Mouse (Mus musculus): ENCODE data around the gene Vars. TPM values are rescaled to one million over a fixed set of nuclear protein-coding genes. Genes with fewer than 3 reads are reported as not detected.

Vars gene
- polyA plus RNA-seq, 1 experiment from 2014 or later = 69.1 TPM

GRCm38 (mm10) chr17:35021842-35022477, 21.2 kb downstream of the Vars start:
- no peak overlapping the region for H3K4me3 ChIP-seq (replicated peaks)
- 57% methylated on average over 6 of the region's 6 CpGs for WGBS
- H3K9me3 ChIP-seq = no peaks in the 10 kb centered on the region
- H3K27me3 ChIP-seq = no peaks in the 10 kb centered on the region
- H3K4me1 ChIP-seq (replicated peaks) = peaks cover 21% of the 10 kb centered on the region
- H3K36me3 ChIP-seq = peaks cover 9% of the 10 kb centered on the region
- no peak overlapping the region for H3K27ac ChIP-seq
- peak overlapping the region; percentile 32; the same call in 1 of the 2 replicates for H3K4me2 ChIP-seq (replicated peaks)
- peak overlapping the region; percentile 37 for H3K9ac ChIP-seq (replicated peaks)
- no peak for ATAC-seq

GRCm38 (mm10) chr17:35022541-35023060, 21.8 kb downstream of the Vars start:
- H3K9ac ChIP-seq (replicated peaks) = no peak overlapping the region
- H3K4me1 ChIP-seq (replicated peaks) = peaks cover 27% of the 10 kb centered on the region
- no peak for ATAC-seq
- 95% methylated on average over 8 of the region's 8 CpGs for WGBS
- H3K27ac ChIP-seq = no peak overlapping the region
- H3K4me3 ChIP-seq (replicated peaks) = no peak overlapping the region
- H3K27me3 ChIP-seq = no peaks in the 10 kb centered on the region
- no peak overlapping the region for H3K4me2 ChIP-seq (replicated peaks)
- no peaks in the 10 kb centered on the region for H3K9me3 ChIP-seq
- 0 out of 2 replicates have a peak, but pooled peaks cover 3% of the 10 kb centered on the region for H3K36me3 ChIP-seq

GRCm38 (mm10) chr17:35023221-35023620, 22.4 kb downstream of the Vars start:
- H3K9ac ChIP-seq (replicated peaks) = no peak overlapping the region

GRCm38 (mm10) chr17:35023756-35024155, 23.0 kb downstream of the Vars start:
- 87% methylated on average over 4 of the region's 4 CpGs for WGBS
- Histone ChIP-seq H3K4me3 (replicated peaks) (no peak overlapping the region), H3K4me2 (replicated peaks) (no peak overlapping the region), H3K9me3 (no peaks in the 10 kb centered on the region), H3K27me3 (no peaks in the 10 kb centered on the region), H3K36me3 (no peaks in the 10 kb centered on the region), H3K4me1 (replicated peaks) (peaks cover 35% of the 10 kb centered on the region), H3K9ac (replicated peaks) (no peak overlapping the region), H3K27ac (no peak overlapping the region)
- ATAC-seq = no peak

More at GRCm38 (mm10) chr17:35023221-35023620, 22.4 kb downstream of the Vars start:
- Histone ChIP-seq H3K36me3 (no peaks in the 10 kb centered on the region), H3K9me3 (no peaks in the 10 kb centered on the region), H3K4me1 (replicated peaks) (peaks cover 33% of the 10 kb centered on the region), H3K27me3 (no peaks in the 10 kb centered on the region), H3K4me3 (replicated peaks) (no peak overlapping the region), H3K4me2 (replicated peaks) (no peak overlapping the region), H3K27ac (no peak overlapping the region)
- no peak for ATAC-seq
- 89% methylated on average over 5 of the region's 5 CpGs for WGBS

GRCm38 (mm10) chr17:35024261-35024660, 23.5 kb downstream of the Vars start:
- no peak overlapping the region for H3K27ac ChIP-seq
- no peaks in the 10 kb centered on the region for H3K27me3 ChIP-seq
- no peak overlapping the region for H3K4me3 ChIP-seq (replicated peaks)
- ATAC-seq = no peak
- H3K9me3 ChIP-seq = no peaks in the 10 kb centered on the region
- WGBS = 75% methylated on average over 13 of the region's 13 CpGs
- H3K9ac ChIP-seq (replicated peaks) = no peak overlapping the region
- peaks cover 35% of the 10 kb centered on the region for H3K4me1 ChIP-seq (replicated peaks)
- no peaks in the 10 kb centered on the region for H3K36me3 ChIP-seq
- H3K4me2 ChIP-seq (replicated peaks) = no peak overlapping the region

GRCm38 (mm10) chr17:35024691-35025488, 24.1 kb downstream of the Vars start:
- 77% methylated on average over 7 of the region's 10 CpGs for WGBS
- ATAC-seq = no peak
- Histone ChIP-seq H3K9ac (replicated peaks) (no peak overlapping the region), H3K27me3 (no peaks in the 10 kb centered on the region), H3K4me2 (replicated peaks) (no peak overlapping the region), H3K4me3 (replicated peaks) (no peak overlapping the region), H3K4me1 (replicated peaks) (peaks cover 39% of the 10 kb centered on the region), H3K36me3 (no peaks in the 10 kb centered on the region), H3K9me3 (no peaks in the 10 kb centered on the region), H3K27ac (no peak overlapping the region)

- no peak overlapping the region for H3K4me2 ChIP-seq (replicated peaks)
- peaks cover 39% of the 10 kb centered on the region for H3K4me1 ChIP-seq (replicated peaks)
- H3K9me3 ChIP-seq = no peaks in the 10 kb centered on the region
- 0 out of 2 replicates have a peak overlapping the region, but pooled peaks have one; percentile 73 for H3K27ac ChIP-seq
- H3K9ac ChIP-seq (replicated peaks) = no peak overlapping the region; the same call in 1 of the 2 replicates
- no peaks in the 10 kb centered on the region for H3K27me3 ChIP-seq
- H3K36me3 ChIP-seq = no peaks in the 10 kb centered on the region
- WGBS = 72% methylated on average over 5 of the region's 5 CpGs
- no peak for ATAC-seq
- H3K4me3 ChIP-seq (replicated peaks) = no peak overlapping the region
These were observed 25.4 kb downstream of the Vars start for GRCm38 (mm10) chr17:35026206-35026605.

- Histone ChIP-seq H3K9ac (replicated peaks) (peak within 1 kb of the TSS; percentile 12; the same call in 1 of the 2 replicates), H3K9me3 (no peaks in the 10 kb centered on the region), H3K4me1 (replicated peaks) (peaks cover 32% of the 10 kb centered on the region), H3K36me3 (no peaks in the 10 kb centered on the region), H3K27me3 (no peaks in the 10 kb centered on the region), H3K27ac (peak within 1 kb of the TSS; percentile 73), H3K4me3 (replicated peaks) (no peak within 1 kb of the TSS), H3K4me2 (replicated peaks) (peak within 1 kb of the TSS; percentile 11; the same call in 1 of the 2 replicates)
- peak; percentile 75 for ATAC-seq
- 24% methylated on average over 13 of the region's 13 CpGs for WGBS
These were observed 26.7 kb downstream of the Vars start, which contains the start of gene Sapcd1 for GRCm38 (mm10) chr17:35027277-35028068. Gene Sapcd1, minus strand, starts transcription at chr17:35028016.

GRCm38 (mm10) chr17:35028315-35028714, 27.5 kb downstream of the Vars start:
- 73% methylated on average over 2 of the region's 2 CpGs for WGBS
- Histone ChIP-seq H3K27me3 (no peaks in the 10 kb centered on the region), H3K4me3 (replicated peaks) (no peak overlapping the region), H3K9me3 (no peaks in the 10 kb centered on the region), H3K4me2 (replicated peaks) (no peak overlapping the region), H3K9ac (replicated peaks) (no peak overlapping the region), H3K36me3 (no peaks in the 10 kb centered on the region), H3K4me1 (replicated peaks) (peaks cover 32% of the 10 kb centered on the region), H3K27ac (no peak overlapping the region)
- ATAC-seq = no peak

GRCm38 (mm10) chr17:35029691-35030532, 29.1 kb downstream of the Vars start:
- no peak overlapping the region for H3K4me3 ChIP-seq (replicated peaks)
- H3K4me1 ChIP-seq (replicated peaks) = peaks cover 32% of the 10 kb centered on the region
- H3K27ac ChIP-seq = no peak overlapping the region
- H3K9ac ChIP-seq (replicated peaks) = peak overlapping the region; percentile 42; the same call in 1 of the 2 replicates
- WGBS = 29% methylated on average over 19 of the region's 19 CpGs
- H3K4me2 ChIP-seq (replicated peaks) = peak overlapping the region; percentile 39
- H3K36me3 ChIP-seq = no peaks in the 10 kb centered on the region
- ATAC-seq = no peak
- H3K27me3 ChIP-seq = no peaks in the 10 kb centered on the region
- H3K9me3 ChIP-seq = no peaks in the 10 kb centered on the region

GRCm38 (mm10) chr17:35031272-35031671, 30.5 kb downstream of the Vars start:
- 89% methylated on average over 11 of the region's 11 CpGs for WGBS
- H3K4me2 ChIP-seq (replicated peaks) = no peak overlapping the region

More at GRCm38 (mm10) chr17:35031272-35031671, 30.5 kb downstream of the Vars start:
- Histone ChIP-seq H3K9me3 (no peaks in the 10 kb centered on the region), H3K27ac (no peak overlapping the region), H3K4me1 (replicated peaks) (peaks cover 26% of the 10 kb centered on the region), H3K9ac (replicated peaks) (no peak overlapping the region), H3K4me3 (replicated peaks) (no peak overlapping the region), H3K36me3 (no peaks in the 10 kb centered on the region), H3K27me3 (no peaks in the 10 kb centered on the region)
- no peak for ATAC-seq
